Mouse (Mus musculus): ENCODE results near the gene Rabl6.
"Not testable (repeated sequence)": the region's sequence is repeated elsewhere in the genome, so short reads cannot be mapped to it uniquely, and the experiment has no call there.

Gene Rabl6

GRCm38 (mm10) chr2:25574136-25574535 is 34.2 kb downstream of the Rabl6 start:
- no peak for DNase-seq

- DNase-seq = no peak
Measured at GRCm38 (mm10) chr2:25573068-25573467, 35.3 kb downstream of the Rabl6 start.

- no peak for DNase-seq
Measured at GRCm38 (mm10) chr2:25571221-25571620, 37.1 kb downstream of the Rabl6 start.

GRCm38 (mm10) chr2:25569323-25569722 is 39.0 kb downstream of the Rabl6 start:
- DNase-seq = no peak

- DNase-seq = no peak
Measured at GRCm38 (mm10) chr2:25568473-25569019, 39.8 kb downstream of the Rabl6 start.

GRCm38 (mm10) chr2:25566558-25566957 is 41.8 kb downstream of the Rabl6 start:
- DNase-seq = no peak

GRCm38 (mm10) chr2:25565741-25566140 is 42.6 kb downstream of the Rabl6 start:
- DNase-seq = no peak

- no peak for DNase-seq
Measured at GRCm38 (mm10) chr2:25561946-25562345, 46.4 kb downstream of the Rabl6 start.

GRCm38 (mm10) chr2:25560551-25560950 is 47.8 kb downstream of the Rabl6 start:
- DNase-seq = no peak

- DNase-seq = no peak
Measured at GRCm38 (mm10) chr2:25558774-25559173, 49.5 kb downstream of the Rabl6 start.

- DNase-seq = no peak
Measured at GRCm38 (mm10) chr2:25557964-25558360, 50.4 kb downstream of the Rabl6 start.

GRCm38 (mm10) chr2:25557221-25557963 is 50.9 kb downstream of the Rabl6 start, which contains the start of gene Edf1:
TSS of gene Edf1 (plus strand) at chr2:25557847.
- peak; percentile 95 for DNase-seq

GRCm38 (mm10) chr2:25556296-25556695 is 52.0 kb downstream of the Rabl6 start:
- no peak for DNase-seq

GRCm38 (mm10) chr2:25555479-25555878 is 52.8 kb downstream of the Rabl6 start:
- not testable (repeated sequence) for DNase-seq

- not testable (repeated sequence) for DNase-seq
Measured at GRCm38 (mm10) chr2:25553171-25553786, 55.0 kb downstream of the Rabl6 start.

- peak; percentile 58 for DNase-seq
Measured at GRCm38 (mm10) chr2:25551186-25551585, 57.1 kb downstream of the Rabl6 start.

- no peak for DNase-seq
Measured at GRCm38 (mm10) chr2:25549021-25549991, 59.0 kb downstream of the Rabl6 start.

- DNase-seq = peak; percentile 99
Measured at GRCm38 (mm10) chr2:25546811-25547491, 61.4 kb downstream of the Rabl6 start, which contains the start of gene Traf2. TSS of gene Traf2 (minus strand) at chr2:25546940.

- DNase-seq = peak; percentile 83
Measured at GRCm38 (mm10) chr2:25545996-25546810, 62.1 kb downstream of the Rabl6 start.

GRCm38 (mm10) chr2:25541644-25542367 is 66.5 kb downstream of the Rabl6 start:
- DNase-seq = no peak

GRCm38 (mm10) chr2:25540541-25540948 is 67.8 kb downstream of the Rabl6 start:
- no peak for DNase-seq
